Mouse (Mus musculus): ENCODE data around the gene Akap5.

The Akap5 gene

GRCm38 (mm10) chr12:76368790-76369205, 44.1 kb downstream of the Akap5 start:
- DNase-seq (ENCODE audit: low spot score): no peak

DNA sequence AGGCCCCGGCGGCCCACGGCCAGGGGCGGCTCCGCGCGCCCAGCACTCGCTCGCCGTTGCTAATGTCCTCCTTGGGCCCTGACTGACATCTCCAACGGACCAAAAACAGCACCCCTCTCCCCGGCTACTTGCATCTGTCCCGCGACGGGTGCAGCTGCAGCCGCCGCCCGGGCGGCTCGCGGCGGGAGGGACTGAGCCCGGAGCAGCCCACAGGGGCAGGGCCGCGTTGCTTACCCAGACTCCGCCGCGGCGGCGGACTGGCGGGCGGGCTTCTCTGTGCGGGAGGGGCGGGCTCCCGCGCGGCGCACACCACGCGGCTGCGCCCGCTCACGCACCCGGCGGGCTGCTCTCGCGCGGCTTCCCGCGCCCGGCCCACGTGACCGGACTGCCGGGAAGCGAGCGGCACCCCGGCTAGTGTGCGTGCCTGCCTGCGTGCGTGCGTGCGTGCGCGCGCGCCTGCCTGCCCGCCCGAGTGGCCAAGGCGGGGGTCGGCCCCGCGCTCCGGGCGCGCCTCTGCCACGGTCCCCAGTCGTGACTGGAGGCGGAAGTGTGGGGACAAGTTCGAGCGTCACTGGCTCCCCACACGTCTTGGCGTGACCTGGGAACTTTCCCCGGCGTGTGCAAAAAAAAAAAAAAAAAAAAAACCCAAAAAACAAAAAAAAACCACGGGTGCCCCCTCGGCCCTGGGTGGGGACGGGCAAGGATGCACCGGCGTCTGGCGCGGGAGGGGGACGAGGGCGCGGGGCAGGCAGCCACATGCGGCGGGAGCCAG, 44.7 kb downstream of the Akap5 start, which contains the start of gene Zbtb25:
Zbtb25 (minus strand) TSS at position 397 of the 772 bp plus-strand sequence.
- peak; percentile 49 for DNase-seq (ENCODE audit: low spot score)

- peak; percentile 38 for DNase-seq (ENCODE audit: low spot score)
These were observed 45.5 kb downstream of the Akap5 start, which contains the start of gene Zbtb1 for GRCm38 (mm10) chr12:76369978-76370830. Gene Zbtb1, plus strand, starts transcription at chr12:76370266.

DNA sequence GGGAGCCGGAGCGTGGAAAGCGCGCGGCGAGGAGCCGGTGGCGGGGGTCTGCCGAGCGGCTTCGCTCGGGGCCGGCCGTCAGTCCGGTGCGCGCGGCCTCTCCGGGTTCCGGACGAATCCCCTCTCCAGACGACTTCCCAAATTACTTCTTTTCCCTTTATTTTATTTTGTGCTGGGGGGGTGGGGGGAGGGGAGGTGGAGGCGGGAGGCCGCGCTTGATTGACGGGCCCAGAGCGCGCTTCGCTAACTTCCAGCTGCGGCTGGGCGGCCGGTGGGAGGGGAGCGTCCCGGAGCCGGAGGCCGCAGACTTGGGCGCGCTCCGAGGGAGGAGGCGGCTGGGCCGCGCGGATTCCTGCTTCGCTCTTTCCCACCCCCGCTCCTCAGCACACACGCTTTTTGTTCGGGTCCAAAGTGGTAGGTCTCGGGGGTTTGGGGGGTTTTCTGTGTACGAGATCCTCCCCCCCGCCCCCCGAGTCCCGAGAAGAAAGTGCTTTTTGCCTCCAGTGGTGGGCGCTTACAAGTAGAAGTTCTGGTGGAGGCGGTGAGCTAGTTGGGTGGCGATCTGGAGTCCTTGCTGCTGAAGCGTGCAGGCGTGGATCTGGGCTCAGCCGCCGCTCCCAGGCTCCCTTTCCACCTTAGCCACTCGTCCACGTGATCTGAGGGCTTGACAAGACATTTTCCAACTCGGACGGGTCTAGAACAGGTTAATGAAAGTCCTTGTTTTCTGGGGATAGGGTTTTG, 46.3 kb downstream of the Akap5 start:
- DNase-seq (ENCODE audit: low spot score): peak; percentile 55

- no peak for DNase-seq (ENCODE audit: low spot score)
These were observed 47.4 kb downstream of the Akap5 start for GRCm38 (mm10) chr12:76372046-76372445.

DNA sequence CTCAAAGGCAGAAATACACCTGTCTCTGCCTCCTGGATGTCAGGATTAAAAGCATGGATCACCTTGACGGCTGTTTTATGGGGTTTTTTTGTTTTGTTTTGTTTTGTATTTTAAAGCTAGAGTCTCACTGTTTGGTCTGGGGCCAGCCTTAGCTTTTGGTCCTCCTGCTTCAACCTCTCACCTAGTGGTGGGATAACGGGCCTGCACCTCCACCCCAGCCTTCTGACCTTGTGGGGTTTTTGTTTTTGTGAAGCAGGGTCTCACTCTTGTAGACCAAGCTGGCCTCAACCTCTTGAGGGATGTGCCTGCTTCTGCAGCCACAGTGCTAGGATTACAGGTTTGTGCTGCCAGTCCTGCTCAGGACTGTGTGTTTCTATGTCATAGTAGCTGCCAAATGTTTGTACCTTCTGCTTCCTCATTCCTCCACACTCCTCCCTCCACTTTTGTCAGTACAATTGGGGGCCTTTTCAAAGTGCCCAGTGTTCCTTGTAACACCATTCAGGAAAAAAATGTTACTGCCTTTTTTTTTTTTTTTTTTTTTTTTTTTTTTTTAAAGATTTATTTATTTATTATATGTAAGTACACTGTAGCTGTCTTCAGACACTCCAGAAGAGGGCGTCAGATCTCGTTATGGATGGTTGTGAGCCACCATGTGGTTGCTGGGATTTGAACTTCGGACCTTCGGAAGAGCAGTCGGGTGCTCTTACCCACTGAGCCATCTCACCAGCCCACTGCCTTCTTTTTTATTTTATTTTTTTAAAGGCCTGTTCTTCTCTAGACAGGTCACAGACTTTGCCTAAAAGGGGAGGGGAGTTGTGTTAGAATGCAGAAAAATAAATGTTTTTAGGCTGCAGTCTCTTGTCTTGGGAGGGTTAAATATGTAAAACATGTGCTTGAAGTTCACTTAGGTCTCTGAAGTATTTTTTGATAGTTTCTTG, 48.5 kb downstream of the Akap5 start:
- no peak for DNase-seq (ENCODE audit: low spot score)

GRCm38 (mm10) chr12:76373991-76374390, 49.3 kb downstream of the Akap5 start:
- no peak for DNase-seq (ENCODE audit: low spot score)

GRCm38 (mm10) chr12:76374911-76375310, 50.2 kb downstream of the Akap5 start:
- no peak for DNase-seq (ENCODE audit: low spot score)

- DNase-seq (ENCODE audit: low spot score): no peak
These were observed 50.8 kb downstream of the Akap5 start for GRCm38 (mm10) chr12:76375506-76375905.

GRCm38 (mm10) chr12:76376649-76377048, 52.0 kb downstream of the Akap5 start:
- DNase-seq (ENCODE audit: low spot score): no peak

DNA sequence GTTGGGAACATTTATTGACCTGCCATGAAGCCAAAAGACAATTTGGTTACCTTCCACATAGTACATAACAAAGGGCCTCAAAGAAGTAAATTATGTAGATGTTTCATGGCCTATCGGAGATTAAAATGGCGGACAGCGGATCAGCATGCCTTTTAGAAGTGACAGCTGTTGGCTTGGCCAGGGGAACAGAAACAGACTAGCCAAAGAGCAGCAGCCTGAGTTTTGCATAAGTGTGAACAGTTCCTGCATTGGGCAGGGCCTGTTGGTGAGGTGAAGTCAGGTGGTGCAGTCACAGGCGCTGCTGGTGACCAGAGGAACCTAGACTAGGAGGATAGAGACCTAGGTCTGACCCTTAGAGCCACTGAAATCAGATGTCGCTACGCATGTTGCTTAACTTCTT, 52.4 kb downstream of the Akap5 start:
- DNase-seq (ENCODE audit: low spot score): no peak

GRCm38 (mm10) chr12:76377726-76378125, 53.0 kb downstream of the Akap5 start:
- no peak for DNase-seq (ENCODE audit: low spot score)

DNA sequence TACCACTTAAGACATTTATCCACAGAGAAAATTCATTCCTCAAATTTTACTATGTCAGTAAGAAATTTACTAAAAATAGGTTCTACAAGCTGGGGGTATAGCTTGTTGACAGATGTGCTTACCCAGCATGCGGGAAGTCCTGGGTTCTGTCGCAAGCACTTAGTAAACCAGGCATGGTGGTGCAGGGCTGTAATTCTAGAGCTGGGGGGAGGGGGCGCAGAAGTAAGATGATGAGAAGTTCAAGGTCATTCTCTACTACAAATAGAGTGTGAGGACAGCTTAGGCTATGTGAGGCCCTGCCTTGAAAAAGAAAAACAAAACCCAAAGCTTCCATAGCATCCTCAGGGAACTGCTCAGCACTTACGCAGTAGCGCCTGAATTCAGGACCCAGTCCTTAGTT, 53.9 kb downstream of the Akap5 start:
- DNase-seq (ENCODE audit: low spot score): no peak

DNA sequence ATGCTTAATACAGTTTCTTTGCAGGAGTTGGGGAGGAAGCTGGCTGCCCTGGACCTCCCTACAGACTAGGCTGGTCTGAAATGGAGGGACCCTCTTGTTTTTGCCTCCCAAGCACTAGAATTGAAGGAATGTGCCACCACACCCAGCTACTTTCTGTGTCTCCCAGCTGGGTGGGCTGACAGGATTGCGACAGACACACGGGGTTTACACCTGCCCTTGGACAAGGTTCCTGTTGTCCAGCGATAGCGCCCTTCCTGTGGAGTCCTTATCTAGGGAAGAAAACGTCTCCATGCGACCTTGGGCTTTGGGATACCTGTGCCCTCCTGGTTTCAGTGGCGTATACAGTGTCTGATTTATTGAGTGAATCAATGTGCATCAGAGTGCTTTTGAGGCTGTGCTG, 55.5 kb downstream of the Akap5 start:
- no peak for DNase-seq (ENCODE audit: low spot score)

All from urinary bladder, postnatal 10 days (tissue).